20 mouse cellular contexts compared by ENCODE assay signal in genomic region chr12:84555218-84555617, GRCm38 (mm10). TPM values are rescaled to one million over a fixed set of nuclear protein-coding genes. Genes with fewer than 3 reads are reported as not detected.
"Had no signal": no experiment of that assay in that cellular context is flagged by ENCODE, and none has a peak within 500 bp of the region (broad histone marks: within the 10 kb centered on the region; RNA-seq: fewer than 3 reads in every experiment).

No protein-coding gene starts in this region.

- H3K9ac ChIP-seq: neural tube, embryonic 15.5 days; stomach, embryonic 15.5 days had no signal

- H3K4me3 ChIP-seq: neural tube, embryonic 15.5 days; stomach, embryonic 15.5 days had no signal

- H3K9me3 ChIP-seq: neural tube, embryonic 15.5 days; stomach, embryonic 15.5 days had no signal

- H3K36me3 ChIP-seq: neural tube, embryonic 15.5 days; stomach, embryonic 15.5 days had no signal

- DNase-seq: retina, postnatal 1 day; right cerebral cortex, adult 18-20 months; right cerebral cortex, postnatal 14 days; right cerebral cortex, postnatal 25 days; right cerebral cortex, postnatal 4 days; spleen, adult 18-20 months; thymus, adult 18-20 months; thymus, adult 2 months; thymus, postnatal 14 days; thymus, postnatal 25 days; thymus, postnatal 36 days; thymus, postnatal 4 days had no signal

- H3K4me1 ChIP-seq: neural tube, embryonic 15.5 days; stomach, embryonic 15.5 days had no signal

- H3K27me3 ChIP-seq: stomach, embryonic 15.5 days had no signal

- H3K27ac ChIP-seq: neural tube, embryonic 15.5 days; stomach, embryonic 15.5 days; stomach, postnatal 0 days had no signal

RNA-seq across cellular contexts. Expression of gene Vsx2, which starts 14.3 kb away (rescaled TPM):
- total RNA-seq: neutrophil, adult 5-6 weeks had no signal
- polyA plus RNA-seq: small intestine, adult 2 months; spleen, adult 2 months; stomach, embryonic 14.5 days; stomach, embryonic 15.5 days; stomach, embryonic 16.5 days; stomach, postnatal 0 days had no signal
